Mouse (Mus musculus) layer of hippocampus, adult 18-20 months (tissue): ENCODE data around the gene Zfp866. TPM values are rescaled to one million over a fixed set of nuclear protein-coding genes. Genes with fewer than 3 reads are reported as not detected.

Source experiments
- DNase-seq, 2 experiments: peaks; one replicate each; pipeline ENCODE4 v3.0.0; 2022; ENCODE audit warnings: low spot score in 2 of 2
- total RNA-seq, 2 experiments: library from RNA; stranded (reverse); gene quantifications; 2 replicates each; pipeline ENCODE4 v1.2.3; 2021

Zfp866 gene
- total RNA-seq, 2 experiments from 2014 or later = 25.6 to 27.0 TPM

DNA sequence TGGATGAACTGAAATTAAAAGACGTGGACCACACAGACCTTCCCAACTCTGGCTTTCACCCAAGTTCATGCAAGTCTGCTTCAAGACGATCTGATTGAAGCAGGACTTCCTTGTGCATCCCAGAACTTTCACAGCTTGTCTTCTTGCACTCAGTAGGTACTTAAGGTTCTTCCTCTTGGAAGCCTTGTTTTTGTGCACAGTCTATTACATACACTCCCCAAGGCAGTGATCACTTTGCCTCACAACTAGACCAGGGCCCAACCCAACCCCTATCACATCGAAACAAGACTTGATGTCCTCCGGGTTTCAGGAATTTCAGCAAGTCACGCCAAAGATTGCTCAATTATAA is 73.8 kb downstream of the Zfp866 start:
- no peak for DNase-seq

DNA sequence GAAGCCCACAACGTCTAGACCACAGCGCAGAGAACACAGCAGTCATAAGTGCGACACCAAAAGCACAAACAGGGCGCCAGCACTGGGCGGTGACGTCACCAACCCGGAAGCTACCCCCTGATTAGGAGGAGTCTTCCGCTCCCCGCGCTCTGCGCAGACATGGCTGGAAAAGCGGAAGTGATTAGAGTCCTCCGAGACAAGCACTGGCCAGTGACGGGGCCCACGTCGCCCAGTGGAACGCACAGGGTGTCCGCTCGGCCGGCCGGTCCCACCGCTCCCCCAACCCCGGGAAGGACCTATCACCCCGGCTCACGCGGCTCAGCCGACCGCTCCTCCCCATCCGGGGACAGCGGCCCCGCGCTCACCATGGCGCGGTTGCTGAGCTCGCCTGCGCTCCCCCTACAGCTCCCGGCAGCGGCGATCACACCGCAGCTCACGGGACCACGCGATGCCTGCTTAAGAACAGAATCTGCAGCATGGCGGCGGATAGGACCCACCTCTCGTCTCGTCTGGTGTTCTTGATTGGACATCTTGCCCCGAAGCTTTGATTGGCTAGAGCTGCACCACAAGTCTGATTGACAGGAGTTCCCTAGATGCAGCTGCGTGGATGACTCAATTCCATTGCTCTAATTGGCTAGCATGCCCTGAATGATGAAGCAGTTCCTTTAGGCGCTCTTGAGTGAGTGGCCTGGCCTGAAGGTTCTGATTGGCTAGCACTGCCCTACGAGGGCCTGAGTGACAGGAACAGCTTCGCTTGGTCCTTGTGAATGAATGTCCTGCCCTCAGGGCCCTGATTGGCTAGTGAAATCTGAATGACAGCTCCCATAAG is 74.4 kb downstream of the Zfp866 start:
- DNase-seq = peak; percentile 96 to 99

DNA sequence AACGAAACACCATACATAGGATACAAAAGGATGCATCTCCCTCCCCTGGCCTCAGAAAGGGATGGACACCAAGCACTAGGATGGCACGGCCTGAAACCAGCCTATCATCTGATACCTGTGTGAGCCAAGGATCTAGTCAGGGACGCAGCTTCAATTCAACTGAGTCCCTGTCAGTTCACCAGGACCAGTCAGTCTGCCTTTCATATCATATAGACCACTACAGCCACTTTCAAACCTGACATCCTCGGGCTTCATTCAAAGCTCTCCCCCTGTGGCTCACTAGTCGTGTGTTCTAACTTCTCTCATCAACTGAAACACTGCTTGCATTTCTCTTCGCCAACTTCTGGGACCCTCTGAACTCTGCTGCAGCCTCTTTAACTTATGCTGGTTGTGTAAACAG is 75.6 kb downstream of the Zfp866 start:
- no peak for DNase-seq

DNA sequence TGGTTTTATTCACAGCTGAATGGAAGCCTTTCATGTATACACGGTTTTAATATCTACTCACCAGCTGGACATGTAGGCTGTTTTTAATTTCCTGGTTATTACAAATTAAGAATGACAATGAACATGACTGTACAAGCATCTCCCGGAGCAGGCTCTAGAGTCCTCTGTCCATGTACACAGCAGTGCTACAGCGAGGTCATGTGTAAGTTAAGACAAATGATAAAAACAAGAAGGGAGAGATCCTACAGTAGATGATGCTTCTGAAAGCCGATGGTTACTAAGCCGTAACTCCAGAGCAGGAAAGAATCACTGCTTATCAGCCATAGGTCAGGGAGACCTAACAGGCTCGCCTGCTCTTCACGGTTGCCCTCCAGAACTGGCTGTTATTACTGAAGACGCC is 77.5 kb downstream of the Zfp866 start:
- no peak for DNase-seq

Other genes starting within 250 kb of the Zfp866 start
- 10 to 100 TPM; 14.9 to 15.6 TPM for gene Zfp868, start 165.6 kb downstream of the Zfp866 start, total RNA-seq
- gene Zfp964, start 136.7 kb downstream of the Zfp866 start, total RNA-seq = 1 to 10 TPM; 5.5 TPM
- 10 to 100 TPM; 19.5 to 21.2 TPM for gene Zfp869, start 80.5 kb downstream of the Zfp866 start, total RNA-seq
- gene Zfp963, start 41.2 kb downstream of the Zfp866 start, total RNA-seq = 1 to 10 TPM; 4.6 to 5.0 TPM
- gene Gm20422, start 16.3 kb downstream of the Zfp866 start, total RNA-seq = 1 to 10 TPM in 1 of 2 experiments, under 1 TPM in 1; 0.91 to 3.0 TPM
- 10 to 100 TPM; 36.0 to 37.2 TPM for gene Atp13a1, start within 50 bp of the Zfp866 start, total RNA-seq
- gene Gmip, start 17.5 kb upstream of the Zfp866 start, total RNA-seq = 10 to 100 TPM; 12.1 to 13.3 TPM
- gene Lpar2, start 31.3 kb upstream of the Zfp866 start, total RNA-seq = under 1 TPM; 0.43 to 0.50 TPM
- 10 to 100 TPM; 12.4 to 14.0 TPM for gene Pbx4, start 41.3 kb upstream of the Zfp866 start, total RNA-seq
- under 1 TPM; 0.48 to 0.59 TPM for gene Cilp2, start 96.5 kb upstream of the Zfp866 start, total RNA-seq
- gene Tssk6, start 111.0 kb upstream of the Zfp866 start, total RNA-seq = under 1 TPM; 0.25 to 0.33 TPM
- gene Ndufa13, start 111.4 kb upstream of the Zfp866 start, total RNA-seq = 100 to 1,000 TPM; 154 to 158 TPM
- gene Yjefn3, start 111.5 kb upstream of the Zfp866 start, total RNA-seq = 10 to 100 TPM; 37.5 to 39.6 TPM
- 10 to 100 TPM; 32.5 to 37.3 TPM for gene Gatad2a, start 205.2 kb upstream of the Zfp866 start, total RNA-seq